Mouse (Mus musculus) frontal cortex, postnatal 36 days (tissue): Measurements from ENCODE around the gene Gabbr1.

ENCODE experiments used
- DNase-seq, 2 experiments: peaks; one replicate each; pipeline ENCODE4 v3.0.0; 2022; ENCODE audit warnings: low spot score in 2 of 2

The Gabbr1 gene

GRCm38 (mm10) chr17:37039127-37039894, 6.5 kb upstream of the Gabbr1 start:
- DNase-seq, result peak in 1 of 2 experiments; percentile 31

GRCm38 (mm10) chr17:37044651-37045244, 1.0 kb upstream of the Gabbr1 start:
- no peak for DNase-seq

GRCm38 (mm10) chr17:37046312-37047112, 746 bp downstream of the Gabbr1 start:
- peak; percentile 67 to 69 for DNase-seq

- DNase-seq, result no peak
Measured at GRCm38 (mm10) chr17:37047332-37047976, 1.7 kb downstream of the Gabbr1 start.

- DNase-seq, result no peak
Measured at GRCm38 (mm10) chr17:37047981-37048380, 2.2 kb downstream of the Gabbr1 start.

- no peak for DNase-seq
Measured at GRCm38 (mm10) chr17:37048383-37048782, 2.6 kb downstream of the Gabbr1 start.

GRCm38 (mm10) chr17:37049570-37050310, 4.0 kb downstream of the Gabbr1 start:
- DNase-seq, result peak; percentile 85 to 86

GRCm38 (mm10) chr17:37050399-37050798, 4.6 kb downstream of the Gabbr1 start:
- peak; percentile 94 to 96 for DNase-seq

- peak in 1 of 2 experiments; percentile 51 for DNase-seq
Measured at GRCm38 (mm10) chr17:37050876-37051275, 5.1 kb downstream of the Gabbr1 start.

- DNase-seq, result no peak
Measured at GRCm38 (mm10) chr17:37051745-37052144, 6.0 kb downstream of the Gabbr1 start.

GRCm38 (mm10) chr17:37056957-37057356, 11.2 kb downstream of the Gabbr1 start:
- no peak for DNase-seq

- DNase-seq, result no peak
Measured at GRCm38 (mm10) chr17:37061435-37061834, 15.7 kb downstream of the Gabbr1 start.

- peak; percentile 69 to 76 for DNase-seq
Measured at GRCm38 (mm10) chr17:37062101-37062641, 16.4 kb downstream of the Gabbr1 start.

- DNase-seq, result no peak
Measured at GRCm38 (mm10) chr17:37063063-37063462, 17.3 kb downstream of the Gabbr1 start.

- DNase-seq, result no peak
Measured at GRCm38 (mm10) chr17:37063686-37064495, 18.1 kb downstream of the Gabbr1 start.

- no peak for DNase-seq
Measured at GRCm38 (mm10) chr17:37065993-37066392, 20.2 kb downstream of the Gabbr1 start.

- DNase-seq, result peak in 1 of 2 experiments; percentile 25
Measured at GRCm38 (mm10) chr17:37067861-37068260, 22.1 kb downstream of the Gabbr1 start.

GRCm38 (mm10) chr17:37070121-37070520, 24.4 kb downstream of the Gabbr1 start:
- DNase-seq, result peak in 1 of 2 experiments; percentile 1

- DNase-seq, result peak in 1 of 2 experiments; percentile 3
Measured at GRCm38 (mm10) chr17:37072080-37072729, 26.4 kb downstream of the Gabbr1 start.
